Mouse (Mus musculus) G1E (cell line): ENCODE data around the gene Arfip1.

Source experiments
- CTCF ChIP-seq: IDR thresholded peaks from 2 replicates; pipeline ENCODE4 v1.5.1; 2012; ENCODE audit warnings: low read depth, low read length, inconsistent platforms, mixed read lengths
- GATA1 ChIP-seq: IDR thresholded peaks from 2 replicates; pipeline ENCODE4 v1.6.1; 2012; ENCODE audit warnings: borderline replicate concordance, low read length, inconsistent platforms, mixed read lengths
- POLR2AphosphoS5 ChIP-seq: IDR thresholded peaks from 2 replicates; pipeline ENCODE4 v1.6.1; 2012; ENCODE audit warnings: low read depth, low read length, inconsistent platforms; ENCODE audit not compliant: insufficient replicate concordance
- TAL1 ChIP-seq: conservative IDR thresholded peaks from 2 replicates; pipeline ENCODE4 v1.6.1; 2012; ENCODE audit warnings: low read depth, low read length, inconsistent platforms, mixed read lengths

DNA sequence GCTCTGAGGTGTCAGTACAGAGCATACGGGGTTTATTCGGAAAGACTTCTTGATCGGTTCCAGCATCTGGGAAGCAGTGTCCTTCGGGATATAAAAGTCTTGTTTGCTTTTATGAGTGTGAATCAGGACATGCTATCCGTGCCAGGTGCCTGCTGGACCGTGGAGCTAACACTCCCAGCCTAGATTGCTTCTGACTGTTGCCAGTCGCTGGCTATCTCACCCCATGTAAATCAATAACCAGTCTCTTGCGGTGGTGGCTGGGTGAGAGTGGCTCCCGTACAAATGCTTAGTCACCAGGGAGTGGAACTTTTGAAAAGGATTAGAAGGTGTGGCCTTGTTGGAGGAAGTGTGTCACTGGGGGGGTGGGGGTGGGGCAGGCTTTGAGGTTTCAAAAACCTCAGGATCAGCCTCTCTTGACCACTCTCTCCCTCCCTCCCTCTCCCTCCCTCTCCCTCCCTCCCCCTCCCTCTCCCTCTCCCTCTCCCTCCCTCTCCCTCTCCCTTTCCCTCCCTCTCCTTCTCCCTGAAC, 27.8 kb upstream of the Arfip1 start:
- no peak for TF ChIP-seq CTCF
- no peak for TF ChIP-seq GATA1
- no peak for TF ChIP-seq TAL1
- TF ChIP-seq POLR2AphosphoS5: no peak
